Mouse (Mus musculus) megakaryocyte, embryonic 14.5 days (primary cell): ENCODE measurements around the gene Ift80.

Source experiments
- FLI1 ChIP-seq: IDR thresholded peaks from 2 replicates; pipeline ENCODE4 v1.6.1; 2012; ENCODE audit warnings: low read length, inconsistent platforms, mixed read lengths
- GATA1 ChIP-seq: IDR thresholded peaks from 3 replicates; pipeline ENCODE4 v1.6.1; 2012; ENCODE audit warnings: mixed read lengths, low read length, inconsistent platforms, borderline replicate concordance

DNA sequence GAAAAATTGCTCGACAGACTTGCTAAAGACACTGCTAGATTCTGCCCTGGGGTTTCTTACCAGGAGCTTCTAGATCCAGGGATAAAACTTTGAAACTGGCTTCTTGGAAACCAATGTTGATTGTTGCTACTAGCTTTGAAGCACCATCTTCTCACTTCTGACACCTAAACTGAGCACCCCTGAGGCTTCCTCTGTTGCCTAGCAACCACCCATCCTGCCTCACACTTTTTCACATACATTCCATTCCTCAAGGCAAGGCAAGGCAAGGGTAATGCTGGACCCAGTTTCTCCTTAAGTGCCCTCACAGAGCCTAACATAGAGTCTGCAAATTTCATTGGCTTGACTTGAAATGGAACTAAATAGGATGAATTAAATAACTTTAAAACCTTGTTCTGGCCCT lies 152.0 kb downstream of the Ift80 start:
- TF ChIP-seq GATA1 (no peak), FLI1 (no peak)
